Comparison of ENCODE assay signal across 8 mouse cellular contexts in genomic region chr7:139580851-139581775, GRCm38 (mm10). TPM values are rescaled to one million over a fixed set of nuclear protein-coding genes. Genes with fewer than 3 reads are reported as not detected.
DNase-seq lines count a peak whose midpoint lies in the region; ATAC-seq lines count a peak whose summit lies in the region.

No protein-coding gene starts in this region.

- peak; percentile 26 for DNase-seq in adrenal gland, postnatal 10 days
- DNase-seq in adrenal gland, postnatal 4 days (ENCODE audit: low spot score in 2 of 2) = no peak
- peak; percentile 24 for DNase-seq in right cerebral cortex, postnatal 4 days
- no peak for DNase-seq in right cerebral cortex, postnatal 36 days (ENCODE audit: low spot score in 2 of 2)
- no peak for DNase-seq in frontal cortex, postnatal 14 days (ENCODE audit: low spot score in 2 of 2)
- no peak for DNase-seq in gastrocnemius, postnatal 14 days

- peaks cover 78% of the 10 kb centered on the region for H3K27me3 ChIP-seq in intestine, embryonic 16.5 days (replicated peaks; ENCODE audit: control insufficient read depth, insufficient read depth, low read length)
- peaks cover 81% of the 10 kb centered on the region for H3K27me3 ChIP-seq in neural tube, embryonic 14.5 days (ENCODE audit: control insufficient read depth, insufficient read depth, low read length)

- no peaks in the 10 kb centered on the region for H3K36me3 ChIP-seq in intestine, embryonic 16.5 days (ENCODE audit: control insufficient read depth, insufficient read depth, low read length)
- H3K36me3 ChIP-seq in neural tube, embryonic 14.5 days (ENCODE audit: control insufficient read depth, insufficient read depth, low read length) = no peaks in the 10 kb centered on the region

- peak overlapping the region; percentile 43 for H3K4me3 ChIP-seq in intestine, embryonic 16.5 days (ENCODE audit: low read length)
- H3K4me3 ChIP-seq in neural tube, embryonic 14.5 days (ENCODE audit: low read depth, low read length) = peak overlapping the region; percentile 26; the same call in 1 of the 2 replicates

- peak overlapping the region; percentile 60 for H3K4me2 ChIP-seq in intestine, embryonic 16.5 days (ENCODE audit: low read depth, low read length)
- H3K4me2 ChIP-seq in neural tube, embryonic 14.5 days (ENCODE audit: low read depth, low read length) = no peak overlapping the region; the same call in 1 of the 2 replicates

- no peak overlapping the region for H3K27ac ChIP-seq in intestine, embryonic 16.5 days (ENCODE audit: low read length)
- H3K27ac ChIP-seq in neural tube, embryonic 14.5 days (ENCODE audit: low read depth, low read length) = no peak overlapping the region

- H3K9ac ChIP-seq in intestine, embryonic 16.5 days (ENCODE audit: low read depth, low read length) = no peak overlapping the region
- H3K9ac ChIP-seq in neural tube, embryonic 14.5 days (replicated peaks; ENCODE audit: low read depth, low read length) = no peak overlapping the region

- WGBS in intestine, embryonic 16.5 days = 3% methylated on average over 78 of the region's 78 CpGs
- 1% methylated on average over 78 of the region's 78 CpGs for WGBS in neural tube, embryonic 14.5 days

- no peaks in the 10 kb centered on the region for H3K9me3 ChIP-seq in intestine, embryonic 16.5 days (ENCODE audit: control insufficient read depth, low read length)
- no peaks in the 10 kb centered on the region for H3K9me3 ChIP-seq in neural tube, embryonic 14.5 days (ENCODE audit: control insufficient read depth, low read length)

- intact Hi-C loops in gastrocnemius, postnatal 14 days (cut with DNase I; ENCODE audit: low total_unique reads) = no loop called here

- H3K4me1 ChIP-seq in intestine, embryonic 16.5 days (ENCODE audit: control insufficient read depth, insufficient read depth, low read length) = peaks cover 19% of the 10 kb centered on the region
- peaks cover 15% of the 10 kb centered on the region; the same call in 1 of the 2 replicates for H3K4me1 ChIP-seq in neural tube, embryonic 14.5 days (ENCODE audit: control insufficient read depth, insufficient read depth, low read length)

- no peak for ATAC-seq in intestine, embryonic 16.5 days
- no peak for ATAC-seq in neural tube, embryonic 14.5 days (ENCODE audit: low read depth)

RNA-seq across cellular contexts. Expression of gene Nkx6-2, which starts 1.5 kb away (rescaled TPM):
- total RNA-seq in adrenal gland, postnatal 10 days (2021) = not detected
- total RNA-seq in adrenal gland, postnatal 4 days (2021) = not detected
- polyA plus RNA-seq in intestine, embryonic 16.5 days (2015; fragmentation: Nextera tagmentation; extraction: Ambion mirVana) = 0.13 and 0.18 TPM in 2 replicates
- 5.6 and 6.1 TPM in 2 replicates for polyA plus RNA-seq in neural tube, embryonic 14.5 days (2014; fragmentation: Nextera tagmentation; extraction: Ambion mirVana)
- total RNA-seq in gastrocnemius, postnatal 14 days (2021) = not detected

Comparison
In these comparisons a context has a peak if more than half of its experiments do, and no peak if none do; other contexts are left out.
1. DNase-seq: peak in adrenal gland, postnatal 10 days (single experiment) and right cerebral cortex, postnatal 4 days (single experiment); none in adrenal gland, postnatal 4 days (0 of 2), right cerebral cortex, postnatal 36 days (0 of 2), frontal cortex, postnatal 14 days (0 of 2) and gastrocnemius, postnatal 14 days (single experiment).